In the genomic region with DNA sequence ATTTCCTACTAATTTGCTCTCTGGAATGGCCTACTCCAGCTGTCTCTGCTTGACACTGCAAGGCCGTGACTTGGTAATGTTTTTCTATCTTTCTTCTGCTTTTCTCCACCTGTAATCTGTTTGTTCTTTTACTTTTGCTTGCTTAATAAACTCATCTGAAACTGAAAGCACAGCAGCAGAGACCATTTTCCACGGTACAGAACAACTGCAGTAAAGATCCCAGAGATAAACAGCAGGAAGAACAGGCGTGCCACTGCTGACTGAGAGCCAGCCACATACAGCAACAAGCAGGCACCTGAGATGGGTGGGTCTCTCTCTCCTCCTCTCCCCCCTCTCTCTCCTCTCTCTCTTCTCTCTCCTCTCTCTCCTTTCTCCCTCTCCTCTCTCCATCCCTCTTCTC, we compare ENCODE assay signal across 13 mouse cellular contexts. TPM values are rescaled to one million over a fixed set of nuclear protein-coding genes. Genes with fewer than 3 reads are reported as not detected.
DNase-seq lines count a peak whose midpoint lies in the region; ATAC-seq lines count a peak whose summit lies in the region.
"Had no signal": no experiment of that assay in that cellular context is flagged by ENCODE, and none has a peak within 500 bp of the region (broad histone marks: within the 10 kb centered on the region; RNA-seq: fewer than 3 reads in every experiment).

No protein-coding gene starts in this region.

- H3K9me3 ChIP-seq in kidney, embryonic 15.5 days (replicated peaks), result no peaks in the 10 kb centered on the region
- H3K9me3 ChIP-seq in intestine, embryonic 16.5 days (ENCODE audit: control insufficient read depth, low read length), result no peaks in the 10 kb centered on the region
- H3K9me3 ChIP-seq: embryonic facial prominence, embryonic 12.5 days; megakaryocyte, embryonic 14.5 days had no signal

- 0 out of 2 replicates have a peak, but pooled peaks cover 4% of the 10 kb centered on the region for H3K4me1 ChIP-seq in kidney, embryonic 15.5 days
- H3K4me1 ChIP-seq in intestine, embryonic 16.5 days (ENCODE audit: control insufficient read depth, insufficient read depth, low read length), result peaks cover 18% of the 10 kb centered on the region
- H3K4me1 ChIP-seq: embryonic facial prominence, embryonic 12.5 days had no signal

- DNase-seq in kidney, postnatal 14 days, result no peak
- DNase-seq in T-cell, adult 2 months (ENCODE audit: low spot score), result peak; percentile 11
- peak; percentile 70 for DNase-seq in thymus, postnatal 14 days
- no peak for DNase-seq in layer of hippocampus, postnatal 14 days (ENCODE audit: low spot score in 2 of 2)
- DNase-seq in left cerebral cortex, postnatal 14 days (ENCODE audit: low spot score in 2 of 2), result no peak
- DNase-seq: cerebellum, adult 9-11 months; forebrain, postnatal 0 days; heart, postnatal 36 days had no signal

- H3K4me2 ChIP-seq in kidney, embryonic 15.5 days, result no peak overlapping the region
- H3K4me2 ChIP-seq in intestine, embryonic 16.5 days (ENCODE audit: low read depth, low read length), result peak overlapping the region; percentile 30; the same call in 1 of the 2 replicates
- H3K4me2 ChIP-seq: embryonic facial prominence, embryonic 12.5 days had no signal

- no peak overlapping the region for H3K9ac ChIP-seq in kidney, embryonic 15.5 days
- H3K9ac ChIP-seq in intestine, embryonic 16.5 days (ENCODE audit: low read depth, low read length), result peak overlapping the region; percentile 42; the same call in 1 of the 2 replicates
- H3K9ac ChIP-seq: embryonic facial prominence, embryonic 12.5 days; forebrain, postnatal 0 days had no signal

- peak overlapping the region; percentile 46; the same call in 1 of the 2 replicates for H3K27ac ChIP-seq in kidney, embryonic 15.5 days
- peak overlapping the region; percentile 85 for H3K27ac ChIP-seq in intestine, embryonic 16.5 days (ENCODE audit: low read length)
- H3K27ac ChIP-seq: embryonic facial prominence, embryonic 12.5 days had no signal

- intact Hi-C loops in left cerebral cortex, postnatal 14 days (cut with DNase I), result no loop called here

- ATAC-seq in kidney, embryonic 15.5 days (replicated peaks; ENCODE audit: low FRiP score), result no peak
- ATAC-seq in intestine, embryonic 16.5 days, result peak; percentile 78
- ATAC-seq: forebrain, postnatal 0 days had no signal

- WGBS in kidney, embryonic 15.5 days, result 44% methylated on average over 3 of the region's 3 CpGs
- WGBS in intestine, embryonic 16.5 days, result 24% methylated on average over 3 of the region's 3 CpGs

- no peak overlapping the region for H3K4me3 ChIP-seq in kidney, embryonic 15.5 days (replicated peaks)
- H3K4me3 ChIP-seq in intestine, embryonic 16.5 days (ENCODE audit: low read length), result peak overlapping the region; percentile 5; the same call in 1 of the 2 replicates
- H3K4me3 ChIP-seq: embryonic facial prominence, embryonic 12.5 days; myocyte had no signal

- H3K36me3 ChIP-seq in kidney, embryonic 15.5 days, result peaks cover 31% of the 10 kb centered on the region
- peaks cover 15% of the 10 kb centered on the region; the same call in 1 of the 2 replicates for H3K36me3 ChIP-seq in intestine, embryonic 16.5 days (ENCODE audit: control insufficient read depth, insufficient read depth, low read length)

- no peaks in the 10 kb centered on the region for H3K27me3 ChIP-seq in kidney, embryonic 15.5 days
- no peaks in the 10 kb centered on the region for H3K27me3 ChIP-seq in intestine, embryonic 16.5 days (replicated peaks; ENCODE audit: control insufficient read depth, insufficient read depth, low read length)
- H3K27me3 ChIP-seq: embryonic facial prominence, embryonic 12.5 days; megakaryocyte, embryonic 14.5 days had no signal

RNA-seq across cellular contexts. Expression of a gene that starts 14.8 kb away (rescaled TPM):
- 19.5 and 20.5 TPM in 2 replicates for polyA plus RNA-seq in kidney, embryonic 15.5 days (2015; fragmentation: Nextera tagmentation; extraction: Ambion mirVana)
- 20.1 and 24.4 TPM in 2 replicates for polyA plus RNA-seq in intestine, embryonic 16.5 days (2015; fragmentation: Nextera tagmentation; extraction: Ambion mirVana)
- total RNA-seq in layer of hippocampus, postnatal 14 days (2021), result 10 to 100 TPM; 31.0 to 43.6 TPM
- 10 to 100 TPM; 27.1 to 33.7 TPM for total RNA-seq in left cerebral cortex, postnatal 14 days (2021)

RNA-seq across cellular contexts. Expression of a gene that starts 22.5 kb away (rescaled TPM):
- 93.2 and 105 TPM in 2 replicates for polyA plus RNA-seq in kidney, embryonic 15.5 days (2015; fragmentation: Nextera tagmentation; extraction: Ambion mirVana)
- polyA plus RNA-seq in intestine, embryonic 16.5 days (2015; fragmentation: Nextera tagmentation; extraction: Ambion mirVana), result 77.0 and 77.1 TPM in 2 replicates
- total RNA-seq in layer of hippocampus, postnatal 14 days (2021), result 10 to 100 TPM; 85.1 to 86.3 TPM
- total RNA-seq in left cerebral cortex, postnatal 14 days (2021), result 100 to 1,000 TPM; 103 to 111 TPM

RNA-seq across cellular contexts. Expression of a gene that starts 52.2 kb away (rescaled TPM):
- 2.6 and 3.6 TPM in 2 replicates for polyA plus RNA-seq in kidney, embryonic 15.5 days (2015; fragmentation: Nextera tagmentation; extraction: Ambion mirVana)
- polyA plus RNA-seq in intestine, embryonic 16.5 days (2015; fragmentation: Nextera tagmentation; extraction: Ambion mirVana), result 0.73 and 2.4 TPM in 2 replicates
- 10 to 100 TPM; 77.1 to 85.6 TPM for total RNA-seq in layer of hippocampus, postnatal 14 days (2021)
- 100 to 1,000 TPM; 105 to 118 TPM for total RNA-seq in left cerebral cortex, postnatal 14 days (2021)

Comparison
In these comparisons a context has a peak if more than half of its experiments do, and no peak if none do; other contexts are left out.
1. DNase-seq: peak in T-cell, adult 2 months (single experiment) and thymus, postnatal 14 days (single experiment); none in kidney, postnatal 14 days (single experiment), layer of hippocampus, postnatal 14 days (0 of 2) and left cerebral cortex, postnatal 14 days (0 of 2).